Mouse (Mus musculus): ENCODE results near the gene Kremen1.

The Kremen1 gene

DNA sequence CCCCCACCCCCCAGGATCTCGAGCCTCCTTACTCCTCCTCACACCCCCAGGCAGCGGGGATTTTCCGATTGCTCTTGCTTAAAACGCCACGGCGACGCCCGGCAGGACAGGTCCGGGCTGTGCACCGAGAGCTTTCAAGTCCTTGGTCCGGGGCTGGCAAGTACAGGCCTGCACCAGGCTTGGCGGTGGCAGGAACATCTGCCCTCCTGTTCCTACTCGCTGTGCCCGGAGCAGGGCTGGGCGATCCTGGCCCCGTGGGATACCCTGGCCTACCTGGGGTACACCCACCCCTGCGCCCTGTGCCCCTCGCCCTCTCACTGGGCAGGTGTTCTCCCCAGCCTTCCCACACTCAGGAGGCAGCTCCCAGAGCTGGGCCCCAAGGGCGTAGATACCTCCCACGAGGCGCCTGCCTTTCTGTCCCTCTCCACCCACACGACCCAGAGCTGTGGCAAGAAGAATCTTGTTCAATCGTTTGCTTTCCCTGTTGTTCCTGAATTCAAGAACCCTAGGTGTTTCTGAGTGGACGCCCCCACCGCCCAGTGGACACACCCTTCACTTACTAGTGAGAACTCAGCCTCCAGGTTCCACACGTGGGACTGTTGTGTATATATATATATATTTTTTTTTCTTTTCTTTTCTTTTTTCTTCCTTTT is 1.8 kb upstream of the Kremen1 start:
- DNase-seq = peak in 1 of 2 experiments; percentile 40

GRCm38 (mm10) chr11:5260942-5261459 is 357 bp downstream of the Kremen1 start:
- DNase-seq = peak; percentile 71 to 82

GRCm38 (mm10) chr11:5259944-5260598 is 1.3 kb downstream of the Kremen1 start:
- DNase-seq = peak in 1 of 2 experiments; percentile 33

DNA sequence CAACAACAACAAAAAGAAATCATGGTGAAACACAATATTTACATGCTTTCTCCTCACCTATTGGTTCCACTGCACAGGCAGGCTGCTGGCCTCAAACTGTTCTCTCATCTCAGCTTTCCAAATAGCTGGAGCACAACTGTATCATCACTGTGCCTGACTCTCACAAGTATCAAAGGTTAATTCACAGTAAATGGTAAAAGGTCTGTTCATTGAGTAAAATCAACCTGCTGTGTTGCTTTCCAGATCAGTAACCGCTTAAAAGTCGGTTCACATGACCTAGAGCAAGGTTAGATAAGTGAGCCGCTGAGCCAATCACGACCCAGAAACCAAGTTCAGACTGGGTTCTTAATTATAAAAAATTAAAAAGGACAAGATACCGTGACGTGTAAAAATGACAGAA is 3.3 kb downstream of the Kremen1 start:
- no peak for DNase-seq

GRCm38 (mm10) chr11:5257151-5257862 is 4.1 kb downstream of the Kremen1 start:
- DNase-seq = peak; percentile 34 to 49

- DNase-seq = peak in 1 of 2 experiments; percentile 33
Observed at GRCm38 (mm10) chr11:5255509-5256014, 5.8 kb downstream of the Kremen1 start.

- DNase-seq = no peak
Observed at GRCm38 (mm10) chr11:5254016-5254415, 7.3 kb downstream of the Kremen1 start.

DNA sequence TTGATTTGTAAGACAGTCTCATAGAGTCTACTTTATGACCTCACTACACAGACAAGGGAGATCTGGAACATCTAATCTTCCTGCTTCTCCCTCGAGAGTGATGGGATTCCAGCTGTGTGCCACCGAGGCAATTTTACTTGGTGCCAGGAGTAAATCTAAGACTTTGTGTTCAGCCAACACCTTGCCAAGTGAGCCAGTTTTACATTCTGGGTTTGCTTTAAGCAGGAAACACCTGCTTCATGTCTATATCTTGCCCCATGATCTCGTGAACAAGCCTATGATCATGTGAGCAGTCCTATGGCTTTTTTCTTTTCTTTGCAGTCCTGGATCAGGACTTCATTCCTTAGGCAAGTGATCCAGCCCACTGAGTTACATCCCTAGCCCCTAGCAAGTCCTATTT is 7.8 kb downstream of the Kremen1 start:
- no peak for DNase-seq

- DNase-seq = no peak
Observed at GRCm38 (mm10) chr11:5252727-5253126, 8.6 kb downstream of the Kremen1 start.

DNA sequence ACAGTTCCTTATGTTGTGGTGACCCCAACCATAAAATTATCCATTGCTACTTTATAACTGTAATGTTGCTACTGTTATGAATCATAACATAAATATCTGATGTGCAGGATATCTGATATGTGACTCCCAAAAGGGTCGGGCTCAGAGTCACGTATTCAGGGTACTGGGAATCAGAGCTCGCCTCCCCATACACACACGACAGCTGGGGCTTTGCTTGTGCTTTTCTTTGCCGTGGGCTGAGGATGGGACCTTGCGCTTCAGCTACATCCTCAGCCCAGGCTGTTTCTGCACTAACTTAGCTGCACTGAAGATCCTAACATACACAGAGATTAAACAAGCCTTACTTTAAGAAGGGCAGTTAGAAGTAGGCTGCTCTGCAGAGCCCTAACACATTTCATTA is 10.2 kb downstream of the Kremen1 start:
- no peak for DNase-seq

- no peak for DNase-seq
Observed at GRCm38 (mm10) chr11:5248200-5248599, 13.2 kb downstream of the Kremen1 start.

GRCm38 (mm10) chr11:5245431-5245830 is 15.9 kb downstream of the Kremen1 start:
- no peak for DNase-seq

- DNase-seq = peak in 1 of 2 experiments; percentile 33
Observed at GRCm38 (mm10) chr11:5244749-5245130, 16.6 kb downstream of the Kremen1 start.

DNA sequence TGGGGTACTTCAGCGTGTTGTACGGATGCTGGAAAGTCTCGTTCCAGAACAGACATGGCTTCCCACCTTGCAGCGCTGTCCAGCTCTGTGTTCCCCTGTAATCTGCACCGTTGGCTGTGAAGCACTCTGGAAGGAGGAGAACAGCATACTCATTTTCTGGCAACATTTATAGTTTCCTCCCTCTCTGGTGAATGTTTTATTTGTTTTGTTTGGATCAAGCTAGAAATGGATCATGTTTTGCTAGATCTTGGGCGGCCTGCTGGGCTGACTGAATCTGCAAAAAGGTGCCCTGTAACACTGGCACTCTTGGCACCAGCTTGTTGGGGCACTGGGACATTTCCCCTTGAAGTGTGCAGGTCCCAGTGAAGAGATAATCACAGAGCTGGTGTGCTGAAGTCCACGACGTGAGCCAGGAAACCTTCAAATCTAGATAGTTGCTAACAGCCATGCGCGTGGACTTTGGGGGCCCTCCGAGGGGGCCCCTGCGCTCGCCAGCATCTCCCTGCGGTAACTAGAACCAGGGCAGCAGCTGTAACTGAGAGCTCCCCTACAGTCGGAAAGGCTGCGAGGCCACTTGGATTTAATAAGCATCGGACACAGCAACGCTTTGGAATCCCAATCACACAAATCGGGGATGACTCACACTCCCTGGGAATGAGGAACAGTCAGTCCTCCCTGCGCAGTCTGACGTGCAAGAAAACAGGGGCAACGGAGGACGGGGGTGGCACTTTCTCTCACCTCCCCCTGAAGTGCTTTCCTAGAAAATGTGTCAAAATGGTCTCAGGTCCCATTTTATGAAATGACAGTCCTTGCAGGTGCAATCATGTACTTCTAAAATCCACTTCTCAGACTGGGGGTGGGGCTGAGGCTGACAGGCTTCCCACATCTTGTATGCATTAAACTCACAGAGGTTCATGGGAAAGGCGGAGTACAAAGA is 17.3 kb downstream of the Kremen1 start:
- DNase-seq = peak; percentile 48 to 63

DNA sequence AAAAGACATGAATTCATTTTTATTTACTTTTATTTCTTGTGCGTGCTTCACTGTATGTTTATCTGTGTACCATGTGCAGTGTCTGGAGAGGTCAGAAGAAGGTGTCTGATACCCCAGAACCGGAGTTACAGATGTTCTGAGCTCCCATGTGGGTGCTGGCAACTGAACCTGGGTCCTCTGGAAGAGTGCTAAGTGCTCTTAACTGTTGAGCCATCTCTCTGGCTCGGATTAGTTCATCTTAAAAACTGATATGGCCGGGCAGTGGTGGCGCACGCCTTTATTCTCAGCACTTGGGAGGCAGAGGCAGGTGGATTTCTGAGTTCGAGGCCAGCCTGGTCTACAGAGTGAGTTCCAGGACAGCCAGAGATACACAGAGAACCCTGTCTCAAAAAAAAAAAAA is 18.1 kb downstream of the Kremen1 start:
- DNase-seq = no peak

DNA sequence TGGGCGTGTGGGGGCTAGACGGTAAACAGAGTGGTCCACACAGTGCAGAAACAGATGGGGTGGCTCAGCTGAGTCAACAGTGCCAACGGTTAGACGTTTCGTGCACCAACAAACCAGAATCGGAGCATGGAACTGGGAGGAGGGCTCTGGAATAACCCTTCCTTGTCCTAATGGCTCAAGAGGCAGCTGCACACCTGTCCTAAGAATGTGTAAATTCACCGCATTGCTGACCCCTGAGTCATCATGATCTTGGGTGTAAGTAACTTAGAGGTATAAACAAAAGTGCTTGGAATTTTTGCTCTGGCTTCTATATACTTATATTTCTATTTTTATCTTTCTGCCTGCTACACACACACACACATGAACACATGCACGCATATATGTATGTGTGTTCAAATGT is 19.2 kb downstream of the Kremen1 start:
- DNase-seq = no peak

- DNase-seq = peak; percentile 29 to 43
Observed at GRCm38 (mm10) chr11:5239706-5240690, 21.4 kb downstream of the Kremen1 start.

- no peak for DNase-seq
Observed at GRCm38 (mm10) chr11:5219910-5220447, 41.4 kb downstream of the Kremen1 start.

DNA sequence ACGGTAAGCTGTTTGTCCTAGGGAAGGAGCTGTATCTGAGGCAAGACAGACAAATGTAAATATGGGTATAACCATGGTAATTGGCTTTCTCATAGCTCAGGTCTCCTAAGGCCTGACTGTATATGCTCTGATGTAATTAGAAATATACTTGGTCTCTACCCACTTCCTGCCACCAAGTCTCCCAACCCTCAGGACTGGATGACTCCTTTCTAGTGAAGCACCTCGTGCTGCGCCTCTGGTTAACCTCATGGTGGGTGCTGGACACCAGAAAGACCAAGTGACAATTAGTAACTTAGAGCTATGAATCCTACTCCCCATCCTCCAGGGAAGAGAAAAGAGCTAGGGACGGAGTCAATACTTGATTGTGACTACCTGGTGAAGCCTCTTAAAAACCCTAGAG is 42.0 kb downstream of the Kremen1 start:
- no peak for DNase-seq

- no peak for DNase-seq
Observed at GRCm38 (mm10) chr11:5215401-5216187, 45.8 kb downstream of the Kremen1 start.

All from kidney, postnatal 4 days (tissue).